Mouse (Mus musculus) thymus, postnatal 36 days (tissue): Measurements from ENCODE around the gene Ppara.

ENCODE experiments used
- DNase-seq, 2 experiments: peaks; one replicate each; pipeline ENCODE4 v3.0.0; 2022; ENCODE audit warnings: mixed read lengths in 2 of 2

Ppara gene

GRCm38 (mm10) chr15:85705566-85706332, 29.0 kb upstream of the Ppara start:
- DNase-seq, result no peak

GRCm38 (mm10) chr15:85706527-85706926, 28.3 kb upstream of the Ppara start:
- DNase-seq, result no peak

GRCm38 (mm10) chr15:85707017-85707416, 27.8 kb upstream of the Ppara start:
- DNase-seq, result no peak

GRCm38 (mm10) chr15:85707458-85708030, 27.2 kb upstream of the Ppara start:
- DNase-seq, result no peak

- no peak for DNase-seq
Measured at GRCm38 (mm10) chr15:85708217-85708616, 26.6 kb upstream of the Ppara start.

GRCm38 (mm10) chr15:85708843-85709242, 25.9 kb upstream of the Ppara start:
- no peak for DNase-seq

- peak; percentile 73 to 76 for DNase-seq
Measured at GRCm38 (mm10) chr15:85709268-85709973, 25.4 kb upstream of the Ppara start.

- DNase-seq, result peak; percentile 77
Measured at GRCm38 (mm10) chr15:85710179-85710578, 24.6 kb upstream of the Ppara start.

GRCm38 (mm10) chr15:85710641-85711580, 23.9 kb upstream of the Ppara start:
- DNase-seq, result no peak

GRCm38 (mm10) chr15:85712565-85713168, 22.1 kb upstream of the Ppara start:
- peak; percentile 20 to 35 for DNase-seq

- no peak for DNase-seq
Measured at GRCm38 (mm10) chr15:85713417-85713816, 21.4 kb upstream of the Ppara start.

GRCm38 (mm10) chr15:85715059-85715458, 19.7 kb upstream of the Ppara start:
- DNase-seq, result no peak

GRCm38 (mm10) chr15:85716045-85716444, 18.7 kb upstream of the Ppara start:
- peak; percentile 72 to 78 for DNase-seq

- DNase-seq, result no peak
Measured at GRCm38 (mm10) chr15:85716591-85716990, 18.2 kb upstream of the Ppara start.

- no peak for DNase-seq
Measured at GRCm38 (mm10) chr15:85717008-85717407, 17.8 kb upstream of the Ppara start.

- no peak for DNase-seq
Measured at GRCm38 (mm10) chr15:85717800-85718199, 17.0 kb upstream of the Ppara start.

GRCm38 (mm10) chr15:85719017-85719416, 15.8 kb upstream of the Ppara start:
- no peak for DNase-seq

- no peak for DNase-seq
Measured at GRCm38 (mm10) chr15:85720366-85720841, 14.4 kb upstream of the Ppara start.

GRCm38 (mm10) chr15:85724271-85725165, 10.3 kb upstream of the Ppara start:
- no peak for DNase-seq

- no peak for DNase-seq
Measured at GRCm38 (mm10) chr15:85728224-85728623, 6.6 kb upstream of the Ppara start.

GRCm38 (mm10) chr15:85729256-85729655, 5.5 kb upstream of the Ppara start:
- DNase-seq, result no peak
